Mouse (Mus musculus): ENCODE measurements around the gene Polrmt. TPM values are rescaled to one million over a fixed set of nuclear protein-coding genes. Genes with fewer than 3 reads are reported as not detected.

The Polrmt gene
- polyA plus RNA-seq, 1 experiment from 2014 or later = 36.5 TPM

DNA sequence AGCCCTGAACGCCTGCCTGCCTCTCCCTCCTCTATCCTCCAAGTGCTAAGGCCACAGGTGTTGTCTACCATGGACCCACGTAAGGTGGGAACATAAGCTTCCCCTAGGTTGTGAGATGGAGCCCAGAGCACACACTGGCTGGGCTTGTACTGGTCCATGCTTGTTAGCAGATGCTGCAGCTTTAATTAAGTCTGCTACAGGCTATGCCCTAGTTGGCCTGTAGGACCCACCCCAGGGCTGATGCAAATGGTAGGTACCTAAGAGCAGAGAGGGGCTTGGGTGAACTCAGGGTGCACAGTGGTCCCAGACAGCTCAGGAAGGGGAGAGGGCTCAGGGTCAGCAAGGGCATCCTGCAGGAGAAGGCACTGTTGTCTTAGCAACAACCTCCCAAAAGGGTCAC is 43.2 kb upstream of the Polrmt start:
- H3K4me2 ChIP-seq = no peak overlapping the region
- H3K9me3 ChIP-seq (ENCODE audit: control insufficient read depth, low read length) = no peaks in the 10 kb centered on the region
- DNase-seq (ENCODE audit: low spot score) = no peak
- H3K27ac ChIP-seq (ENCODE audit: low read depth, low read length) = no peak overlapping the region
- WGBS = 59% methylated on average over 2 of the region's 2 CpGs
- peaks cover 16% of the 10 kb centered on the region for H3K4me1 ChIP-seq (replicated peaks; ENCODE audit: control insufficient read depth, insufficient read depth, low read length)
- H3K4me3 ChIP-seq (ENCODE audit: low read depth, low read length) = no peak overlapping the region
- no peak overlapping the region for H3K9ac ChIP-seq (ENCODE audit: low read depth, low read length)
- no peak for ATAC-seq (replicated peaks; ENCODE audit: low FRiP score)
- H3K27me3 ChIP-seq (replicated peaks; ENCODE audit: control insufficient read depth, insufficient read depth, low read length) = peaks cover 4% of the 10 kb centered on the region
- no peaks in the 10 kb centered on the region for H3K36me3 ChIP-seq (ENCODE audit: control insufficient read depth, insufficient read depth, low read length)

DNA sequence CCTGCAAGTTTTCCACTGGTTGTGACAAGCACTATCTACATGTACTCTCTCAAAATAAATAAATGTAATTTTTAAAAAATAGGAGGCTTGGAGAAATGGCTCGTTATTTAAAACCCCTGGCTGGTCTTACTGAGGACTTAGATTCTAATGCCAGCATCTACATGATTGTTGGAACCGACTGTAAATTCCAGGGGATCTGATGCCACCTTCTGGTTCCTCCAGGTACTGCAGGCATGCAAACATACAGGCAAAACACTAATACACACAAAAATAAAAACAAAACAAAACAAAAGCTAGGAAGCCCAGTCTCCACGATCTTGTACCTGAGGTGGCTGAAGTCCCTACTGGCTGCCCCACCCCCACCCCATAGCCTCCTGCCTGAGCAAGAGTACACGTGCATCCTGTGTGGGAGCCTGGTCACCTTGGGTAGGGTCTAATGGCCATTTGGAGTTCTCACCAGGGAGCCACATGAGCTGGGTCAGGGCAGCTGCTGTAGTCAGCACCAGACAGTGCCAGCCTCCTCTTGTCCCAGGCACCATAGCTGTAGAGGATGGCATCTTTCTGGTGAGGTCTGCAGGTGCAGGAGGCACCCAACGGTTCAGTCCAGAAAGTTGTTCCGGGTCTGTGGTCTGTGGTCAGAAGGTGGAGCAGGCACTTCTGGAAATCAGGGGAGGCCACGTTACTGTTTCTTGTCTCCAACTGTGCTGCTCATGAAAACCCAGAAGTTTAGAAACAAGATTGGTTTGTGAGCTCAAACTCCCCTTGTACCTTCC is 42.2 kb upstream of the Polrmt start:
- Histone ChIP-seq H3K9ac (ENCODE audit: low read depth, low read length) (no peak overlapping the region), H3K4me2 (peak overlapping the region; percentile 9; the same call in 1 of the 2 replicates), H3K27me3 (replicated peaks; ENCODE audit: control insufficient read depth, insufficient read depth, low read length) (peaks cover 8% of the 10 kb centered on the region), H3K4me3 (ENCODE audit: low read depth, low read length) (no peak overlapping the region), H3K27ac (ENCODE audit: low read depth, low read length) (no peak overlapping the region), H3K9me3 (ENCODE audit: control insufficient read depth, low read length) (no peaks in the 10 kb centered on the region), H3K36me3 (ENCODE audit: control insufficient read depth, insufficient read depth, low read length) (no peaks in the 10 kb centered on the region), H3K4me1 (replicated peaks; ENCODE audit: control insufficient read depth, insufficient read depth, low read length) (peaks cover 9% of the 10 kb centered on the region)
- DNase-seq (ENCODE audit: low spot score) (no peak), ATAC-seq (replicated peaks; ENCODE audit: low FRiP score) (no peak)
- 27% methylated on average over 7 of the region's 7 CpGs for WGBS

- ATAC-seq (replicated peaks; ENCODE audit: low FRiP score) (no peak), DNase-seq (ENCODE audit: low spot score) (no peak)
- Histone ChIP-seq H3K36me3 (ENCODE audit: control insufficient read depth, insufficient read depth, low read length) (no peaks in the 10 kb centered on the region), H3K9me3 (ENCODE audit: control insufficient read depth, low read length) (no peaks in the 10 kb centered on the region), H3K4me2 (no peak overlapping the region), H3K4me3 (ENCODE audit: low read depth, low read length) (no peak overlapping the region), H3K9ac (ENCODE audit: low read depth, low read length) (no peak overlapping the region), H3K27me3 (replicated peaks; ENCODE audit: control insufficient read depth, insufficient read depth, low read length) (peaks cover 19% of the 10 kb centered on the region), H3K4me1 (replicated peaks; ENCODE audit: control insufficient read depth, insufficient read depth, low read length) (peaks cover 13% of the 10 kb centered on the region), H3K27ac (ENCODE audit: low read depth, low read length) (no peak overlapping the region)
- WGBS = 45% methylated on average over 27 of the region's 27 CpGs
Observed at GRCm38 (mm10) chr10:79783920-79784800, 37.8 kb upstream of the Polrmt start.

- Histone ChIP-seq H3K9me3 (ENCODE audit: control insufficient read depth, low read length) (no peaks in the 10 kb centered on the region), H3K9ac (ENCODE audit: low read depth, low read length) (no peak overlapping the region), H3K27me3 (replicated peaks; ENCODE audit: control insufficient read depth, insufficient read depth, low read length) (peaks cover 30% of the 10 kb centered on the region), H3K27ac (ENCODE audit: low read depth, low read length) (no peak overlapping the region), H3K4me2 (no peak overlapping the region), H3K4me1 (replicated peaks; ENCODE audit: control insufficient read depth, insufficient read depth, low read length) (peaks cover 7% of the 10 kb centered on the region), H3K4me3 (ENCODE audit: low read depth, low read length) (no peak overlapping the region), H3K36me3 (ENCODE audit: control insufficient read depth, insufficient read depth, low read length) (no peaks in the 10 kb centered on the region)
- WGBS = 62% methylated on average over 7 of the region's 7 CpGs
- no peak for DNase-seq (ENCODE audit: low spot score)
- no peak for ATAC-seq (replicated peaks; ENCODE audit: low FRiP score)
Observed at GRCm38 (mm10) chr10:79783050-79783449, 36.7 kb upstream of the Polrmt start.

- Histone ChIP-seq H3K4me2 (0 out of 2 replicates have a peak overlapping the region, but pooled peaks have one; percentile 5), H3K36me3 (ENCODE audit: control insufficient read depth, insufficient read depth, low read length) (no peaks in the 10 kb centered on the region), H3K27ac (ENCODE audit: low read depth, low read length) (no peak overlapping the region), H3K9me3 (ENCODE audit: control insufficient read depth, low read length) (no peaks in the 10 kb centered on the region), H3K27me3 (replicated peaks; ENCODE audit: control insufficient read depth, insufficient read depth, low read length) (peaks cover 41% of the 10 kb centered on the region), H3K4me1 (replicated peaks; ENCODE audit: control insufficient read depth, insufficient read depth, low read length) (peaks cover 17% of the 10 kb centered on the region), H3K4me3 (ENCODE audit: low read depth, low read length) (no peak overlapping the region), H3K9ac (ENCODE audit: low read depth, low read length) (no peak overlapping the region)
- 67% methylated on average over 5 of the region's 5 CpGs for WGBS
- ATAC-seq (replicated peaks; ENCODE audit: low FRiP score) = no peak
- no peak for DNase-seq (ENCODE audit: low spot score)
Observed at GRCm38 (mm10) chr10:79781956-79782355, 35.6 kb upstream of the Polrmt start.

DNA sequence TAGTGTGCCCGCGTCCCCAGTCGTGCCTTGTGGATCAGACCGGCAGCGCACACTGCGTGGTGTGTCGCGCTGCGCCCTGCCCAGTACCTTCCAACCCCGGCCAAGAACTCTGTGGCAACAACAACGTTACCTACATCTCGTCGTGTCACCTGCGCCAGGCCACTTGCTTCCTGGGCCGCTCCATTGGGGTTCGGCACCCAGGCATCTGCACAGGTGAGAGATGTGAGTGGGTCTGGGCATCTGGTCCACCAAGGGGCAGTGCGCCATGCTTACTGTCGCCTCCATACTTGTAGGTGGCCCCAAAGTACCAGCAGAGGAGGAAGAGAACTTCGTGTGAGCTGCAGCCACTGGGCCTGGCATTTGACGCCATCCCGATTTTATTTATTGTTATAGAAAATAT is 34.8 kb upstream of the Polrmt start:
- DNase-seq (ENCODE audit: low spot score) = no peak
- H3K4me1 ChIP-seq (replicated peaks; ENCODE audit: control insufficient read depth, insufficient read depth, low read length) = peaks cover 20% of the 10 kb centered on the region
- 31% methylated on average over 21 of the region's 21 CpGs for WGBS
- H3K9me3 ChIP-seq (ENCODE audit: control insufficient read depth, low read length) = no peaks in the 10 kb centered on the region
- H3K4me3 ChIP-seq (ENCODE audit: low read depth, low read length) = peak overlapping the region; percentile 46
- no peaks in the 10 kb centered on the region for H3K36me3 ChIP-seq (ENCODE audit: control insufficient read depth, insufficient read depth, low read length)
- H3K27me3 ChIP-seq (replicated peaks; ENCODE audit: control insufficient read depth, insufficient read depth, low read length) = peaks cover 49% of the 10 kb centered on the region
- peak overlapping the region; percentile 85 for H3K4me2 ChIP-seq
- H3K9ac ChIP-seq (ENCODE audit: low read depth, low read length) = no peak overlapping the region
- no peak for ATAC-seq (replicated peaks; ENCODE audit: low FRiP score)
- no peak overlapping the region for H3K27ac ChIP-seq (ENCODE audit: low read depth, low read length)

DNA sequence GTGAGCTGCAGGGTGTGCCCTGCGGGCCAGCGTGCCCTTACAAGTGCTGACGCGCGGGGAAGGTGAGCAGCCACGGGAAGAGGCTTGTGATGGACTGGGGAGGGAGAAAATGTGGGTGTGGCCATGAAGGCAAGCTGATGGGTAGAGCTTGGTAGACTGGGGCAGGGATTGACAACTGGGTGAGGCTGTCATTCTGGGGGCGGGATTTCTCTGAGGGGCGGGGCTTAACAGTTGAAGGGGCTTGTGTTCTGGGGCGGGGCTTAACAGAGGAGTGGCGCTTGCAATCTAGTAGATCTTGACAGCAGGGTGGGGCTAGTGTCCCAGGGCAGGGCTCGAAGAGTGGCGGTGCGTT is 34.3 kb upstream of the Polrmt start:
- Histone ChIP-seq H3K9ac (ENCODE audit: low read depth, low read length) (no peak overlapping the region), H3K9me3 (ENCODE audit: control insufficient read depth, low read length) (no peaks in the 10 kb centered on the region), H3K27me3 (replicated peaks; ENCODE audit: control insufficient read depth, insufficient read depth, low read length) (peaks cover 49% of the 10 kb centered on the region), H3K36me3 (ENCODE audit: control insufficient read depth, insufficient read depth, low read length) (no peaks in the 10 kb centered on the region), H3K4me3 (ENCODE audit: low read depth, low read length) (peak overlapping the region; percentile 46), H3K27ac (ENCODE audit: low read depth, low read length) (no peak overlapping the region), H3K4me2 (peak overlapping the region; percentile 85), H3K4me1 (replicated peaks; ENCODE audit: control insufficient read depth, insufficient read depth, low read length) (peaks cover 20% of the 10 kb centered on the region)
- ATAC-seq (replicated peaks; ENCODE audit: low FRiP score) = no peak
- 2% methylated on average over 13 of the region's 13 CpGs for WGBS
- no peak for DNase-seq (ENCODE audit: low spot score)

DNA sequence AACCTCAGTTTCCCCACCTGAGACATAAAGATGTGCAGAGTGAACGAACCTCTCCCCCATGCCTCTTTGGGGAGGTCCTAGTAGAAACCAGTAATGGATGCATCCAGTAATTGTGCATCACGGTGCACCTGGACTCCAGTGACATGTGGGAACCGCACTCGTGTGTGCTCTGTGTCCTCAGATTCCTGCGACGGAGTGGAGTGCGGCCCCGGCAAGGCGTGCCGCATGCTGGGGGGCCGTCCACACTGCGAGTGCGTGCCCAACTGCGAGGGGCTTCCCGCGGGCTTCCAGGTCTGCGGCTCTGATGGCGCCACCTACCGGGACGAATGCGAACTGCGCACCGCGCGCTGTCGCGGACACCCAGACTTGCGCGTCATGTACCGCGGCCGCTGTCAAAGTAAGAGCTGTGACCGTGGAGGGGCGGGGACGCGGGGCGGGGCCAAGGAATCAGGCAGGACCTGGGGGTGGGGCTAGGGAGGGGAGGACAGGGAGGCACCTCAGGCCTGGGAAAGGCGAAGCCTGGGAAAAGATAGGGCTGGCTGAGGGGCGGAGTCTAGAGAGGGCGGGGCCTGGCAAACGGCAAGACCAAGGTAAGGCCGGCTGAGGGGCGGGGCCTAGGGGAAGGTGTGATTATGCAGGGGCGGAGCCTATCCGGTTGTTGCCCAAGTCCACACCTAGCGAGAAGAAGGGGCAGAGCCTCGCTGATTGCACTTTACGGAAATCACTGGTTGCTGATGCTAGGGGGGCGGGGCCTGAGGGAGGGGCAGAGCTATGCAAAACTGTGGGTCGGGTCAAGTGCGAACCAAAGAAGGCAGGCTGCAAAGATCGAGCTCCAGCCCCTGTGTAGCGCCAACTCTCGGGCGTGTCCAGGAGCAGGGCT is 33.6 kb upstream of the Polrmt start:
- H3K9me3 ChIP-seq (ENCODE audit: control insufficient read depth, low read length) = no peaks in the 10 kb centered on the region
- ATAC-seq (replicated peaks; ENCODE audit: low FRiP score) (peak; percentile 88), DNase-seq (ENCODE audit: low spot score) (peak; percentile 98)
- H3K9ac ChIP-seq (ENCODE audit: low read depth, low read length) = no peak overlapping the region
- H3K4me3 ChIP-seq (ENCODE audit: low read depth, low read length) = peak overlapping the region; percentile 46
- peak overlapping the region; percentile 85 for H3K4me2 ChIP-seq
- H3K27me3 ChIP-seq (replicated peaks; ENCODE audit: control insufficient read depth, insufficient read depth, low read length) = peaks cover 49% of the 10 kb centered on the region
- no peak overlapping the region for H3K27ac ChIP-seq (ENCODE audit: low read depth, low read length)
- H3K4me1 ChIP-seq (replicated peaks; ENCODE audit: control insufficient read depth, insufficient read depth, low read length) = peaks cover 20% of the 10 kb centered on the region
- H3K36me3 ChIP-seq (ENCODE audit: control insufficient read depth, insufficient read depth, low read length) = no peaks in the 10 kb centered on the region
- WGBS = 2% methylated on average over 54 of the region's 55 CpGs

All from liver, embryonic 11.5 days (tissue).